Mouse (Mus musculus) hematopoietic stem cell, adult 5-6 weeks (primary cell): ENCODE measurements around the gene Mybpc3. TPM values are rescaled to one million over a fixed set of nuclear protein-coding genes. Genes with fewer than 3 reads are reported as not detected.
A peak's percentile ranks its signal among the peaks of the same experiment; 100 is the strongest.

Experiments
- ATAC-seq, 2 experiments: fragments of 125-278 bp in 1 of 2; replicated peaks in 1 of 2; 2 replicates each; pipeline ENCODE4 v1.8.0; 2016 to 2017; ENCODE audit warnings: inconsistent platforms in 2 of 2, mild to moderate bottlenecking in 2 of 2, moderate number of reproducible peaks in 2 of 2, low read depth in 1 of 2, moderate TSS enrichment in 1 of 2; ENCODE audit not compliant: low FRiP score in 2 of 2, poor library complexity in 2 of 2, severe bottlenecking in 2 of 2, insufficient read depth in 1 of 2, low TSS enrichment in 1 of 2
- total RNA-seq: library from RNA; stranded (forward); fragments of 172-1452, 232-1000 nt; gene quantifications from 2 replicates; pipeline ENCODE4 v1.2.3, GENCODE M21; 2017

Mybpc3 gene
- total RNA-seq, 1 experiment from 2014 or later = 0.69 TPM

DNA sequence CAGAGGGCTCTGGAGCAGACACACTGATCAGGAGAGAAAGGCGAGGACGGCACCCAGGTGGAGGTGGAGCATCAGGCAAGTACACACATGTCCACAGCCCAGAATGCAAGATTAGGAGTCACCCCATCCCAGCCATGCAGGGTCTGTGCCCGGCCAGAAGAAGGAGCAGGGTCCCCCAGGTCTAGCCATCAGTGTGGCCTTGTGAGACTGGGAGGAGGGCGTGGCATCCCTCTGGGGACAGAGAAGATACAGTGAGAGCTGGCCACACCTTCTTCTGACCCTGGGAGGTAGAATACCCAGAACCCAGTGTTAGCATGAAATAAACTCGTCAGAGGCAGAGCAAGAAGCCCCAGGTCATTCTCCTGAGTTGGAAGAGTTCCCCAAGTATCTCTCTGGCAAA lies 21.4 kb downstream of the Mybpc3 start:
- ATAC-seq = no peak

DNA sequence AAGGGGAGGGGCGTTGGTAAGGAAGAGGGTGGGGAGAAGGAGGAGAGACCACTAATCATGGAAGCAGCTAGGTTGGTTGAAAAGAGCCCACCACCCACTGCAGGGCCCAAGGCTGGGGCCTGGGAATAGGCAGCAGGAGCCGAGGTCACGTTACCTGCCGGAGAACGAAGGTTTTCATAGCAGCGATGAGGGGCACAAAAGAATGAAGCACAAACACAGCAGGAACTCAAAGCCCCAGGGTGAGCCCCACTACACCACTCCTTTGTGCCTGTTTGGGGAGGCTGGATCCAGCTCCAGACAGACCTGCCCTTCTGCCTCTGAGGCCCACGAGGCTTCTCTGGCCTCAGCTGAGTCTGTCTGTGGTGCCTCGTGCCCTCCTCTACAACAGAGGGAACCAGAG lies 21.8 kb downstream of the Mybpc3 start:
- no peak for ATAC-seq

DNA sequence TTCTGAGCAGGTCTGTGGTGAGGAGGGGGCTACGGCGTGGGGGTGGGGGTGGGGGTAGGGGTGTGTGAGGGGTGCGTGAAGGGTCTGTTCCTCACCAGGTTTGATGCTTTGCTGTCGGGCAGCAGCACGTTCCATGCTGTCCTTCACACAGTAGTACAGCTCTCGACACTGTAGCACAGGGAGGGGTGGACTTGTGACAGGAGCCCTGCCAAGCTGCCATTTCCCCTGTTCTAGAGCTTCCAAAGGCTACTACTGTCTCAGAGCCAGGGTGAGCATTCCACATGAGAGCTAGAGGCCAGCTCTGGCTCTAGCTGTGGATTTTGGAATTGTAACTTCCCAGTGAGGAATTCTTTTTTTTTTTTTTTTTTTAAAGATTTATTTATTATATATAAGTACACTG lies 25.0 kb downstream of the Mybpc3 start:
- ATAC-seq = no peak

DNA sequence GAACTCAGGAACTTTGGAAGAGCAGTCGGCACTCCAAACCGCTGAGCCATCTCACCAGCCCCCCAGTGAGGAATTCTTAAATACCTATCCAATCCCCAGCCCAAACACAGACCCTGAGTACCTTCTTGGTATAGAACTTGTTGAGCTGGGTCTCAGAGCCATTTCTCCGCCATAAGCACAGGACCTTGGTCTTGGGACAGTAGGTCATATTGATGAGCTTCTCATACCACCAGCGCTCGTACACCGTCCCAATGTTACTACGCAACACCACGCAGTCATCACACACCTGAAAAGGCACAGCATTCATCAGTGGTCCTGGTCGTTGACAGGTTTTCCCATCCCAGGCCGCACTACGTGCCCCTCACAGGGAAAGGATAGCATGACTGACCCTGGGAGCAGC lies 25.5 kb downstream of the Mybpc3 start:
- no peak for ATAC-seq

DNA sequence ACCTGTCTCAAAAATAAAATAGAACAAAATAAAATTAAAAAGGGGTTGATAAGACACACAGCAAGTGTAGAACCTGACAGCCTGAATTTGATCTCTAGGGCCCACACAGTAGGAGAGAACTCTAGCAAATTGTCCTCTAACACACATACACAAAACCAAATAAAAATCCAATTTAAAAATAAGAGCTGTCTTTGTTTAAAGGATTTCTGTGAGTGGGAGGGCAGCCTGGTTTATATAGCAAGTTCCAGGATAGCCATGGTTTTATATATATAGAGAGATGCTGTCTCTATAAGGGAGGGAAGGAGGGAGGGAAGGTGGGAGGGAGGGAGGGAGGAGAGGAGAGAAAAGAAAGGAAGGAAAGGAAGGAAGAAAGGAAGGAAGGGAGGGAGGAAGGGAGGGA lies 30.2 kb downstream of the Mybpc3 start:
- ATAC-seq = no peak

DNA sequence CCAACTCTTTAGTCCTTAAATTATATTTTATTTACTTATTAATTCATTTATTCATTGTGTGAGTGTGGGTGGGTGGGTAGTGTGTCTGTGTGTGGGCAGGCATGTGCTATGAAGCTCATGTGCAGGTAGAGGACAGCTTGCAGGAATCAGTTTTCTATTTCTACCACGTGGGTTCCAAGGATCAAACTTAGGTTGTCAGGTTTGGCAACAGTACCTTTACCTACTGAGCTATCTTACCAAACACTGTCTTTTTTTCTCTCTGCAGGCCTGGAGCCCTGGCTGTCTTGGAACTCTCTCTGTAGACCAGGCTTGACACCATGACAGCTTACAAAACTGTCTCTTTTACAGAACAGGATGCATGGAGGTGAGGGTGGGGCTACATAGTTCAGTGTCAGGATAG lies 33.4 kb downstream of the Mybpc3 start:
- ATAC-seq = no peak

DNA sequence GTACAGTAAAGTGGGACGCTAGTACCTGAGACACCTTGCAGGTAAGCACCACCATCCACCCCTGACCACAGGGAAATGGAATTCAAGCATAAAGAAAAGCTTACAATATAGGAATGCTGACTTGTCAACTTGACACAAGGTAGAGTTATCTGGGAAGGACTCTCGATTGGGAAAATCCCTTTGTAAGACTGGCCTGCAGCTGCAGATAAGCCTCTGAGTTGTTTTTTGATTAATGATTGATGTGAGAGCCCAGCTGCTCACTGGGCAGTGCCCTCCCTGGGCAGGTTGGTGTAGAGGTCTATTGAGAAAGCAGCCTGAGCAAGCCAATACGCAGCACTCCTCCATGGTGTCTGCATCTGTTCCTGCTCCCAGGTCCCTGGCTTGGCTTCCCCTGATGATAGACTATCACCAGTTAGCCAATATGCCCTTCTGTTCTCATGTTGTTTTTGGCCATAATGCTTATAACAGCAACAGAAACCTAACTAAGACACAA lies 35.0 kb downstream of the Mybpc3 start:
- no peak for ATAC-seq

DNA sequence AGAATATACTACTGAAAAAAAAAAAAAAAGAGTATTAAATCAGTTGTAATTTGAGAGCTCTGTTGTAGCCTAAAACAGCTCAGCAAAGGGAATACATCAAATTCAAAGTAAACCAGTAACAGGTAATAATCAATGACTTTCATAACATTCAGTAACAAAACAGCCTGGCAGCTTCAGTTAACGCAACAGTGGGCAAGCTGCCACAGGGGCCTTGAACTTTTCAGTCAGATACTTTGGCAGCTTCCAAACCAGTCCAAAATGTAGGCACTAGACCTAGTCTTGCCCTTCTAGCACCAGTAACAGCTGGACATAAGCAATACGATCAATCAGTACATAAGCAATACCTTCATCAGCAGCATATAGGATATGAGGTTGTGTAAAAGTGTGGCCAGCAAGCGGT lies 36.1 kb downstream of the Mybpc3 start:
- ATAC-seq = no peak

DNA sequence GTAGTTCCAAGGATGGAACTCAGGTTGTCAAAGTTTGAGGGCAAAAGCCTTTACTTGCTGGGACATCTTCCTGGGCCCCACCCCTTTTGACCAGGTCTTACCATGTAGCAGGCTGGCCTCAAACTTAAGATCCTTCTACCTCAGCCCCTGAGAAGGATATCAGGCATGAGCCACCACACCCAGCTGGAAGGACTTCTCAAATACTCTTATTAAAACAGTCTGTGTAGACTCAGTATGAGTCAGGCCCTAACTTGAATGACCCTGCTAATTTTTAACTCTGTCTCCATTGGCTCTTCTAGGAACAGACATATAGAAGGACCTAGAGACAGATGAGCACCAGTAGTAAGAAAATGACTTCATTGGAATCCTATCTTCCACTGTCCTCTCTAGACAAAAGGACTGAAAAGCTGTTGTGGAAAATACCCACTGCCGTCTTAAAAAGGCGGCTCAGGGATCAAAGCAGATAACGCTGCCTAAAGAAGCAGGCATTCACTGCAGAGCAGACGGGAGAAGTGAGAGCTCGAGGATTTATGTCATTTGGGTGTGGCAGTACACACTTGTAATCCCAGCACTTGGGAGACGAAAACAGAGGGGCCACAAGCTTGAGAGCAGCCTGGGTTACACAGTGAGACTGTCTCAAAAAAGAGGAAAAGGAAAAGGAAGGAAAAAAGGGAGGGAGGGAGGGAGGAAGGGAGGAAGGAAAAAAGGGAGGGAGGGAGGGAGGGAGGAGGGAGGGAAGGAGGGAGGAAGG lies 39.2 kb downstream of the Mybpc3 start:
- no peak for ATAC-seq

DNA sequence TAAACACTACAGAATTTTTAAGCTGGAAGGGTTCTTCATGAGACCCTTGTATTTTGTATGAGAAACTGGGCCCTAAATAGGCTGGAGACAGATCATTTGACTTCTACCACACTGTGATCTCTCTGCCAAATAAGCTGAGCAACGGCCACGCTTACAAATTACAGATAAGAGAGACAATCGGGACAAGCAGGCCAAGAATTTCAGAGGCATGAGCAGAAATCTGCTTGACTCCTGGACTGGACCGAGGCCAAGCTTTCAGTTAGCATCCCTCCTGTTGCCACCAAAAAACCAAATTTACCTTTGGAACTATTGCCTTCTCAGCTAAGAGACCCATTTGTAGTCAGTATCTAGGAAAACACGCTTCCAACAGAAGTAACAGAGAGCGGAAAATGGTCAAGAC lies 42.6 kb downstream of the Mybpc3 start:
- no peak for ATAC-seq

DNA sequence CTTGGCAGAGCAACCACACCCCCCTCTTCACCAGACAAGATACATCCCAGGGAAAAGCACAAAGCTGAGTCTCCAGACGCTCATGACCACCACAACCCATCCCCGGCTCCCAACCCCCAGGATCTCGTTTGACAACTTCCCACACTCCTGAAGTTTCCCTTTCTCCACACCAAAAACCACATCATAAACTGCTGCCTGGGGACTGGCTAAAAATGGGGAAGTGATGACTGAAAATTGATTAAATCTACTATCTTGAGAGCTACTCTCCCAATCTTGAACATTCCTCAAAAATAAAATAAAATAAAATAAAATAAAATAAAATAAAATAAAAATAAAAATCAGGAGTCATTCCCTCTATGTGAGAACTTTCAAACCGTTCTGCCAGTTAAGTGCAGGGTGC lies 45.0 kb downstream of the Mybpc3 start:
- ATAC-seq = no peak

DNA sequence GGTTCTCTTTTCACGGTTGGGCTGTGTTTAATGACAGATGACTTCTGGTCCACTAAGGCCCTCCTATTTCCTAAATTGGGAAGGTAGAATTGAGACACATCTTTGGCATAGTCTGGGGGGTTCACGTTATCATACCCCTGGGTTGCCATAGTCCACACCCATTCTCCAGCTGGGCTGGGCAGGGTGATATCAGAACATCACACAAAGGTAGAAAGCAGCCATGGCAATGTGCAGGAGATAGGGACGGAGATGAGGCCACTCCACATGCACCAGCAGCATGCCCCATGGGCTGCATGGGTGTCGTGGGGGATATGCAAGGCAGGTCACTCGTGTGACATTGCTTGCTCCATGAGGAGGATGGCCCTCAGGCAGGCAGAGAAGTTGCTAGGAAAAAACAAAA lies 45.6 kb downstream of the Mybpc3 start:
- ATAC-seq = 0 out of 4 replicates have a peak, but pooled peaks of 1 of the 2 experiments have one; percentile 3

DNA sequence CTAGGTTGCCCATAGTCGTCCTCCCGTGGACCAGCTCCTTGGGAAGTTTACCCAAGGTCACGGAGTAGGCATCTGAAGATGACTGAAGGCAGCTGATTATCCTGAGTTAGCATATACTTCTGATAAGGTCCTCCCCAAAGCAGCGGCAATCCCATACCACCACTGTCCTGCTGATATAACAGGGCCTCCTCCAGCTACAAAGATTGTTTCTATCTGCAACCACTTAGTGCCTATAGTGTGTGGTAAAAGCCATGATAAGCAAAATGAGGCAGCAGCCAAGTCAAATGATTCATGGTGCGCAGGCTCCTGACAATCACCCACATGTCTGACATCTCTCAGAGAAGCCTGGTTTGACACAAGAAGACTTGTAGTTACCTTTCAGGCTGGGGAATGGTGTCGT lies 47.0 kb downstream of the Mybpc3 start:
- no peak for ATAC-seq

DNA sequence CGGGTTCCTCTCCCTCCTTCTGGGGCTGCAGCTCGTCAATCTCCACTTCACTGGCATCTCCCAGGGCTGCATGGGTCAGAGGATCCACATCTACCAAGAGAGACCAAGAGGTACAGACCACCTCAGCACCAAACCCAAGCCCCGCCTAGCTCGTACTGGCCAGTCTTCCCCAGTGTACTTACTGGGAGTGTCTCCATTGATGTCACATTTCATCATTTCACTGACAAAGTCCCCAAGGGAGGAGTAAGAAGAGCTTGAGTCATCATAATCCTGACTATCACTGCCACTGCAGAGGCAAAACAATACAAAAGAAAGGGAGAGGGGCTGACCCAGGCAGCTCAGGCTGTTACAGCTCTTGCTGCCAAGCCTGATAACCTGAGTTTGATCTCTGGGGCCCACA lies 49.7 kb downstream of the Mybpc3 start:
- no peak for ATAC-seq

DNA sequence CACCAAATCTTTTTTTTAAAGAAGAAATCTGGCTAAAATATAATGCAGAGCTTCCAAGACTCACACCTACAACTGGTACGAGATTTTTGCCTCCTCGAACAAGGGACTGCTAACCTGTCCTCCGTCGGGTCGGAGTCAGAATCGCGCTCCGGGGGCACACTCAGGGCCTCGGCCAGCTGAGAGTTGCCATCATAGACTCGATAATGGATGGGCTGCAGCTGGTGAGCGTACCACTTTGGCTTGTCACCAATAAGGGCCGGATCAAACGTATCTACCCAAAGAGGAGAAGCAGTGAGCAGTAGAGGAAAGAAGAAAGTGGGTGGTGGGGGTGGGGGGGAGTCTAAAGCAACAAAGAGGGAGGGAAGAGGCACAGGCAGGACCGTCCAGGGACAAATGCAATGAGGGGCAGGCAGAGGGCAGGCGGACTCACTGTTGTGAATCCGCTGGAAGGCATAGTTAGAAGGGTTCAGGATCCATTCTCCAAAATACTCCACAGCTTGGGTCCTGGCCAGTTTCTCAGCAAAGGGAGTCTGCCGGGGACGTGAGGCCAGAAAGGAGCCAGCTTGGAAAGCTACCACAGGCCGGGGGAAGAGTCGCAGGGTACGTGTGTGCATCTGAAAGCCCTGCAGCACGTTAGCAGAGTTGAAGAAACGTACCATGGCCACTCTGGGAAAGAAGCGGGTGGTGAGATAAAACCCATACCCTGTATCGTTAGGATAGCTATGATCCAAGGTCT lies 51.8 kb downstream of the Mybpc3 start:
- ATAC-seq = no peak

DNA sequence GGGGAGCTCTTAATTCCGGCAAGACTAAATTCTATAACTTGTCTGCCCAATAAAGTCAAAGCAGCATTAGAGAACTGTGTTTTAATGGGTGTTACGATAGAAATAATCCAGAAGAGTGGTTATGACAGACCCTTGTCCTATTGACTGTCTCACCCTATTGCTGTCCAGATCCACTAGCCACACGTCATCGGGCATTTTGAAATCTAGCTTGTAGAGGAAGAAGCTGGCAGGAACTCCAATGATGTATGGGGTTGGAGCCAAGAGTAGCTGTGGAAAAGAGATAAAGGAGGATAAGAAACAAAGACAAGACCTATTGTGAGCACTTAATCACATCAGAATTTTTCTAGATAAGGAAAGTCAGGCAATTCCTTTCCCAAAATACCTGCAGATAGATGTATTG lies 57.5 kb downstream of the Mybpc3 start:
- ATAC-seq = no peak

DNA sequence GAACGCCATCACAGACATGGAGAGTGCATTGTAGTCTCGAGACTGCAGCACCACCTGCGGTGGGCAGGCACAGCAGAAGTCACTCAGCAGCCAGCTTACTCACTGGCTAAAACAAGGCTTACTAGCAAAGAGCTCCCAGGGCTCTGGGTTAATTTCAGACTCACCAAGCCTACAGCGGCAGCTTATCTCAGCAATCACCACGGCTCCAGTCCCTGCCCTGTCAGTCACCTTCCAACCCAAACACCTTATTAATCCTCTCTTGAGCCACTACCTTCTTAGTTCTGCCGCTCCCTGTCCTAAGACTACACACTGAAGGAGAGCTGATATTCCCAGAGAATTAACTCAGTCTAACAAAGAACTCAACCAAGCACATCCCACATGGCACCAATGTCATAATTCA lies 58.3 kb downstream of the Mybpc3 start:
- no peak for ATAC-seq

DNA sequence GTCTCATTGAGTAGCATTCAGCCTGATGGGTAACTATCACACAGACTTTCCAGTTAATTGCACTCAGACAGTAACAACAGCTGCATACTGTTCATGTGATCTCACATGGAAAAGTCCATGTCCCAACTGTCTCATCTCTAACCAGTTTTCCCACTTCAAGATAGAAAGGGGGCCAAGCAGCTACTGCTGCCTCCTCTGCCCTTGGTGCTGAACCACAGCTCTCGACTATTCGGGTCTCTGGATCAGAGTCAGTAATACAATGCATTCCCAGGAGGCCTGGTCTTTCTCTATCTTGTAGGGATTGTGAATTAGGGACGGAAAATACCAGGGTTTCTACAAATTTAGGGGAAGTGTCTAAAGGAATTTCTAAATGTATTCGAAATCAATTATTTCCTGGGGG lies 61.9 kb downstream of the Mybpc3 start:
- no peak for ATAC-seq

DNA sequence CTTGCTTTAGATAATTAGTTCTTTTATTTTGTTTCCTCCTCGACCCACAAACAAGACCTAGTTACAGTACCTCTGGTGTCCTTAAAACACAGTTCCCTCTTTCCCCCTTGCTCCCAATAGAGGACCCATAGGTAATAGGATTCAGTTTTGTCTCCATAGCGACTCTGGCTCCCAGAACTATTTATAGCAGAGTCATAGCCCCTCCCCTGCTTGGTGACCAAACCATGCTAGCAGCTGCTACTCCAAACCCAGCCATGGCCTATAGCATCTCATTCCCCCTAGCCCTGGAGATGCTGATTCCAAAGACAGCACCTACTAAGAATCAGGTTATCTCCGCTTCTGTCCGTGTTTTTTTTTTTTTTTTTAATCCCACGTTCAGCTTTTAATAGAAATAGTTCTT lies 62.8 kb downstream of the Mybpc3 start:
- ATAC-seq = no peak
